Mouse (Mus musculus): ENCODE data around the gene Plaa. TPM values are rescaled to one million over a fixed set of nuclear protein-coding genes. Genes with fewer than 3 reads are reported as not detected.
A peak's percentile ranks its signal among the peaks of the same experiment; 100 is the strongest.
"Not testable (repeated sequence)": the region's sequence is repeated elsewhere in the genome, so short reads cannot be mapped to it uniquely, and the experiment has no call there.

Gene Plaa
- 47.4 and 55.6 TPM in 2 replicates for polyA plus RNA-seq (2015; fragmentation: Nextera tagmentation; extraction: Ambion mirVana)

GRCm38 (mm10) chr4:94603031-94603629 is at the start of gene Plaa:
TSS of gene Plaa (minus strand) at chr4:94603244.
- peak within 1 kb of the TSS; percentile 75 for H3K27ac ChIP-seq (ENCODE audit: low read length)
- H3K27me3 ChIP-seq (ENCODE audit: control insufficient read depth, insufficient read depth, low read length), result no peaks in the 10 kb centered on the region
- peak; percentile 99 for ATAC-seq (ENCODE audit: insufficient read depth, low FRiP score)
- peak within 1 kb of the TSS; percentile 81 for H3K9ac ChIP-seq (ENCODE audit: low read length)
- peak within 1 kb of the TSS; percentile 85 for H3K4me3 ChIP-seq (replicated peaks; ENCODE audit: low read length)
- H3K9me3 ChIP-seq (replicated peaks; ENCODE audit: control insufficient read depth, low read length), result no peaks in the 10 kb centered on the region
- peaks cover 6% of the 10 kb centered on the region; the same call in 1 of the 2 replicates for H3K4me1 ChIP-seq (ENCODE audit: control insufficient read depth, insufficient read depth, low read length)
- peak within 1 kb of the TSS; percentile 96 for H3K4me2 ChIP-seq (ENCODE audit: low read depth, low read length)
- WGBS, result under 1% methylated on average over 52 of the region's 61 CpGs
- H3K36me3 ChIP-seq (ENCODE audit: control insufficient read depth, insufficient read depth, low read length), result no peaks in the 10 kb centered on the region

- not testable (repeated sequence) for H3K4me2 ChIP-seq (ENCODE audit: low read depth, low read length); H3K27me3 ChIP-seq (ENCODE audit: control insufficient read depth, insufficient read depth, low read length); H3K4me3 ChIP-seq (replicated peaks; ENCODE audit: low read length); ATAC-seq (ENCODE audit: insufficient read depth, low FRiP score); H3K9ac ChIP-seq (ENCODE audit: low read length); H3K4me1 ChIP-seq (ENCODE audit: control insufficient read depth, insufficient read depth, low read length); H3K27ac ChIP-seq (ENCODE audit: low read length); H3K36me3 ChIP-seq (ENCODE audit: control insufficient read depth, insufficient read depth, low read length); H3K9me3 ChIP-seq (replicated peaks; ENCODE audit: control insufficient read depth, low read length)
- WGBS, result 88% methylated on average over 5 of the region's 5 CpGs
These were observed 47.6 kb upstream of the Plaa start for GRCm38 (mm10) chr4:94650426-94651175.

GRCm38 (mm10) chr4:94649920-94650319 is 46.9 kb upstream of the Plaa start, which contains the start of gene Lrrc19:
TSS of gene Lrrc19 (minus strand) at chr4:94650144.
- WGBS, result 79% methylated on average over 3 of the region's 3 CpGs
- H3K36me3 ChIP-seq (ENCODE audit: control insufficient read depth, insufficient read depth, low read length), result no peaks in the 10 kb centered on the region
- H3K9me3 ChIP-seq (replicated peaks; ENCODE audit: control insufficient read depth, low read length), result no peaks in the 10 kb centered on the region
- H3K4me3 ChIP-seq (replicated peaks; ENCODE audit: low read length), result no peak within 1 kb of the TSS
- no peak for ATAC-seq (ENCODE audit: insufficient read depth, low FRiP score)
- no peaks in the 10 kb centered on the region for H3K27me3 ChIP-seq (ENCODE audit: control insufficient read depth, insufficient read depth, low read length)
- H3K9ac ChIP-seq (ENCODE audit: low read length), result no peak within 1 kb of the TSS
- no peaks in the 10 kb centered on the region for H3K4me1 ChIP-seq (ENCODE audit: control insufficient read depth, insufficient read depth, low read length)
- H3K27ac ChIP-seq (ENCODE audit: low read length), result no peak within 1 kb of the TSS
- no peak within 1 kb of the TSS for H3K4me2 ChIP-seq (ENCODE audit: low read depth, low read length)

DNA sequence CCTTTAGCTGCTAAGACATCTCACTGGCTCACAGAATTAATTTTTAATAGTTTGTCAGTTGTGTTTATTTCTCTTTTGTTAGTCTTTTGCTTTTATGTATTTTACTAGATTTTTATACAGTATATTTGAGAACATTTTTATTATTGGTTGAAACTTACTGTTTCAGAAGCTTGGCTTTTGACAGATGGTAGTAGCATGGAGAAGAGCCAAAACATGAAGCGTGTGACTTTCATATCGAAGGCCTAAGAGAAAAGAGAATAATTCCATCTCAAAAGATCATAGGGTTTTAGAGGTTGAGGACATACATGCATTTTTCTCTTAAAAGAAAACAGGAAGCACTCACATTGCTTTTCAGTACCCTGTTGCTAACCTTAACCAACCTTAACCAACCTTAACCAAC is 40.1 kb upstream of the Plaa start:
- no peaks in the 10 kb centered on the region for H3K27me3 ChIP-seq (ENCODE audit: control insufficient read depth, insufficient read depth, low read length)
- no peaks in the 10 kb centered on the region for H3K4me1 ChIP-seq (ENCODE audit: control insufficient read depth, insufficient read depth, low read length)
- no peak overlapping the region for H3K4me3 ChIP-seq (replicated peaks; ENCODE audit: low read length)
- H3K4me2 ChIP-seq (ENCODE audit: low read depth, low read length), result no peak overlapping the region
- H3K36me3 ChIP-seq (ENCODE audit: control insufficient read depth, insufficient read depth, low read length), result no peaks in the 10 kb centered on the region
- no peak for ATAC-seq (ENCODE audit: insufficient read depth, low FRiP score)
- H3K9me3 ChIP-seq (replicated peaks; ENCODE audit: control insufficient read depth, low read length), result no peaks in the 10 kb centered on the region
- 86% methylated on average over 2 of the region's 2 CpGs for WGBS
- no peak overlapping the region for H3K9ac ChIP-seq (ENCODE audit: low read length)
- no peak overlapping the region for H3K27ac ChIP-seq (ENCODE audit: low read length)

DNA sequence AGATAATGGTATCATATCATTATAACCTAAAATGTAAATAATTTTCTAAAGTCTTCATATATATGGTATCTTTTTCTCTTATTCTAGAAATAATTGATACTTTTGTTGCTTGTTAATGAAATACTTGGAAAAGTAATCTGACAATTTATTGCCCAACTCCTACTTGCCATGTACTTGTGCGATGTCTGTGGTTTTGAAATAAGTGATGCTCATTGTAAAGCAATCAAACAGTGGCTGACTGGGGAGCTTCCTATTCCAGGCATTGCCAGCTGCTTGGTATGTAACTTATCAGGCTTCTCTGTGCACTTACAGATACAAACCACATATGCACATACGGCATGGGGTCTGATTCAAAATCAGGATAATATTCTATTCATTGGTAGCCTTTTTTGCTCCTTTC is 17.0 kb upstream of the Plaa start:
- Histone ChIP-seq H3K4me2 (ENCODE audit: low read depth, low read length) (no peak overlapping the region), H3K27me3 (ENCODE audit: control insufficient read depth, insufficient read depth, low read length) (no peaks in the 10 kb centered on the region), H3K4me3 (replicated peaks; ENCODE audit: low read length) (no peak overlapping the region), H3K4me1 (ENCODE audit: control insufficient read depth, insufficient read depth, low read length) (peaks cover 4% of the 10 kb centered on the region; the same call in 1 of the 2 replicates), H3K9me3 (replicated peaks; ENCODE audit: control insufficient read depth, low read length) (no peaks in the 10 kb centered on the region), H3K36me3 (ENCODE audit: control insufficient read depth, insufficient read depth, low read length) (peaks cover 4% of the 10 kb centered on the region; the same call in 1 of the 2 replicates), H3K27ac (ENCODE audit: low read length) (no peak overlapping the region), H3K9ac (ENCODE audit: low read length) (no peak overlapping the region)
- 95% methylated on average over 2 of the region's 2 CpGs for WGBS
- no peak for ATAC-seq (ENCODE audit: insufficient read depth, low FRiP score)

DNA sequence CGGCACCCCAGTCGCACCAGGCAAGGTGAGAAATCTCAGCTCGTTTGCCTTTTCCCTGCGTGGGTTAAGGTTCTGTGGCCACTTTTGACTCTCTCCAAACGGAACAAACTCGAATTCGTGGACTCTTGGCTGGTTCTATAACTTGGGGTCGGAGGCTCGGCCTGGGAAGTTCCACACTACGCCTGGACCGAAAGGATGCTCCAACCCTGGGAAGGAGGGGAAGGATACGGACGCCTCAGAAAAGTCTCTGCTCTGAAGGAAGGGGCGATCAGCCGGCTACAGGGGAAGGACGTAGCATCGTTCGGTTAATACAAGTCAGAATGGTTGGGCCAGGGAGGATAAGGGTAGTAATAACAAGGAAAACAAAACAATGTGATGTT is 11.6 kb upstream of the Plaa start:
- no peaks in the 10 kb centered on the region for H3K27me3 ChIP-seq (ENCODE audit: control insufficient read depth, insufficient read depth, low read length)
- peak overlapping the region; percentile 71 for H3K9ac ChIP-seq (ENCODE audit: low read length)
- peak overlapping the region; percentile 59 for H3K4me3 ChIP-seq (replicated peaks; ENCODE audit: low read length)
- H3K9me3 ChIP-seq (replicated peaks; ENCODE audit: control insufficient read depth, low read length), result no peaks in the 10 kb centered on the region
- H3K4me2 ChIP-seq (ENCODE audit: low read depth, low read length), result peak overlapping the region; percentile 66
- under 1% methylated on average over 18 of the region's 18 CpGs for WGBS
- H3K4me1 ChIP-seq (ENCODE audit: control insufficient read depth, insufficient read depth, low read length), result peaks cover 5% of the 10 kb centered on the region; the same call in 1 of the 2 replicates
- no peaks in the 10 kb centered on the region for H3K36me3 ChIP-seq (ENCODE audit: control insufficient read depth, insufficient read depth, low read length)
- ATAC-seq (ENCODE audit: insufficient read depth, low FRiP score), result peak; percentile 72
- peak overlapping the region; percentile 50 for H3K27ac ChIP-seq (ENCODE audit: low read length)

DNA sequence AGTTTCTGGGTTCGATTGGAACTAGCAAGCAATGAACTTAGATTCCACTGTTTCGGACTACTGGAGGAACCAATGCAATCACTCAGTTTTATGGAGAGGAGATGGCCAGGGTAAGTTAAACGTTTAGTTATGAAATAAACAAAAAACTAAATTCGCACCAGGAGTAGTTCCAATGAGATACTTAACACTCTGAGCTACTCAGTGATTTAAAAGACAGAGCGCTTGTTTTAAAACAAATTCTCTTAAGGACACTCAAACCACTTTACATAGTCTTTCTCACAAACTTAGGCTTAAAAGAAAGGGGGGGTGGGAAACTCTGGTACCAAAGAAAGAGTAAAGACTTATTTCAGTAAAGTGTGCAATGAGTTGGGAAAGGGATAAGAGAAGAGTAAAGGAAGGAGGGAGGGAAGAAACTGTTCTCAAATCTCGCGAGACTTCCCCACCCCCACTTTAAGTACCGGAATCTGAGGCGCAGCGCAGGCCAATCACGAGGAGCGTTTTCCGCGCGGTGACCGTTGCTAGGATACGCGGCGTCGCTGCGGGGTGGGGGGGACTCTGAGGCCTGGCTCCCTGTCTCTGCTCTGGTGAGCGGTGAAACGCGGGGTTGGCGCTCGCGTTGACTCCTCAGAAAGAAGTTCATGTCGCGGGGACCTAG is 11.1 kb upstream of the Plaa start, which contains the start of gene Ift74:
Ift74 (plus strand) TSS at position 520 of the 655 bp plus-strand sequence.
- Histone ChIP-seq H3K4me1 (ENCODE audit: control insufficient read depth, insufficient read depth, low read length) (peaks cover 5% of the 10 kb centered on the region; the same call in 1 of the 2 replicates), H3K27me3 (ENCODE audit: control insufficient read depth, insufficient read depth, low read length) (no peaks in the 10 kb centered on the region), H3K4me3 (replicated peaks; ENCODE audit: low read length) (peak within 1 kb of the TSS; percentile 59), H3K27ac (ENCODE audit: low read length) (peak within 1 kb of the TSS; percentile 50), H3K9ac (ENCODE audit: low read length) (peak within 1 kb of the TSS; percentile 71), H3K36me3 (ENCODE audit: control insufficient read depth, insufficient read depth, low read length) (no peaks in the 10 kb centered on the region), H3K9me3 (replicated peaks; ENCODE audit: control insufficient read depth, low read length) (no peaks in the 10 kb centered on the region), H3K4me2 (ENCODE audit: low read depth, low read length) (peak within 1 kb of the TSS; percentile 66)
- WGBS, result 2% methylated on average over 29 of the region's 29 CpGs
- peak; percentile 99 for ATAC-seq (ENCODE audit: insufficient read depth, low FRiP score)

DNA sequence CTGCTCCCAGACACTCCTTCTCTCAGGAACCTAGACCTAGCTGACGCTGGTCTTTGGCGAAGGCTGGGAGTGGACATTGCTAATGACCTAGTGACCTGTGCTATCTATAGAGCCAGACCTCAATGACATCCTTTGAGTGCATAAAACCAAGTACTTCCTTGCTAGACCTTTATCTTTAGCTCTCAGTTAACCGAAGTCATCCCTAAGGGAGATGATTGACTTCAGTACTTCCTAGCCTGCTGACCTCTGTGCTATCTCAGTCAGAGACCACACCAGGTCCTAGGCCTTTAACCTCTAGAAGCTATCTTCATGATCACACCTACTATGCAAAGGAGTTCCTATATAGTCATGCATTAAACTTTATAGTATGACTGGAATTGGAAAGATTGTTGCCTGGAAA is 7.3 kb upstream of the Plaa start:
- ATAC-seq (ENCODE audit: insufficient read depth, low FRiP score), result no peak
- H3K36me3 ChIP-seq (ENCODE audit: control insufficient read depth, insufficient read depth, low read length), result no peaks in the 10 kb centered on the region
- 68% methylated on average over 3 of the region's 3 CpGs for WGBS

GRCm38 (mm10) chr4:94605591-94605990 is 2.5 kb upstream of the Plaa start:
- H3K9me3 ChIP-seq (replicated peaks; ENCODE audit: control insufficient read depth, low read length), result no peaks in the 10 kb centered on the region
- H3K27ac ChIP-seq (ENCODE audit: low read length), result no peak overlapping the region
- H3K36me3 ChIP-seq (ENCODE audit: control insufficient read depth, insufficient read depth, low read length), result no peaks in the 10 kb centered on the region
- peaks cover 6% of the 10 kb centered on the region; the same call in 1 of the 2 replicates for H3K4me1 ChIP-seq (ENCODE audit: control insufficient read depth, insufficient read depth, low read length)
- H3K4me2 ChIP-seq (ENCODE audit: low read depth, low read length), result no peak overlapping the region
- no peak overlapping the region for H3K9ac ChIP-seq (ENCODE audit: low read length)
- H3K4me3 ChIP-seq (replicated peaks; ENCODE audit: low read length), result no peak overlapping the region
- no peak for ATAC-seq (ENCODE audit: insufficient read depth, low FRiP score)
- 93% methylated on average over 2 of the region's 2 CpGs for WGBS
- no peaks in the 10 kb centered on the region for H3K27me3 ChIP-seq (ENCODE audit: control insufficient read depth, insufficient read depth, low read length)

More for the DNA sequence above, 7.3 kb upstream of the Plaa start:
- Histone ChIP-seq H3K4me3 (replicated peaks; ENCODE audit: low read length) (no peak overlapping the region), H3K27me3 (ENCODE audit: control insufficient read depth, insufficient read depth, low read length) (no peaks in the 10 kb centered on the region), H3K27ac (ENCODE audit: low read length) (no peak overlapping the region), H3K9me3 (replicated peaks; ENCODE audit: control insufficient read depth, low read length) (no peaks in the 10 kb centered on the region), H3K4me2 (ENCODE audit: low read depth, low read length) (no peak overlapping the region), H3K4me1 (ENCODE audit: control insufficient read depth, insufficient read depth, low read length) (peaks cover 4% of the 10 kb centered on the region; the same call in 1 of the 2 replicates), H3K9ac (ENCODE audit: low read length) (no peak overlapping the region)

Data from stomach, embryonic 16.5 days (tissue).